Mouse (Mus musculus) heart, adult 2 months (tissue): ENCODE measurements around the gene Vill.

ENCODE experiments used
- CTCF ChIP-seq: fragments of 200-600 bp; IDR thresholded peaks from 2 replicates; pipeline ENCODE4 v1.8.1; 2022; ENCODE audit warnings: antibody characterized with exemption, mild to moderate bottlenecking, moderate library complexity
- EP300 ChIP-seq: fragments of 200-500 bp; IDR thresholded peaks from 2 replicates; pipeline ENCODE4 v1.6.1; 2011; ENCODE audit warnings: low read depth, low read length, control low read depth; ENCODE audit not compliant: insufficient read depth
- POLR2A ChIP-seq: fragments of 200-500 bp; IDR thresholded peaks from 2 replicates; pipeline ENCODE4 v1.6.1; 2011; ENCODE audit warnings: mild to moderate bottlenecking, low read depth, low read length, control low read depth; ENCODE audit not compliant: insufficient read depth

DNA sequence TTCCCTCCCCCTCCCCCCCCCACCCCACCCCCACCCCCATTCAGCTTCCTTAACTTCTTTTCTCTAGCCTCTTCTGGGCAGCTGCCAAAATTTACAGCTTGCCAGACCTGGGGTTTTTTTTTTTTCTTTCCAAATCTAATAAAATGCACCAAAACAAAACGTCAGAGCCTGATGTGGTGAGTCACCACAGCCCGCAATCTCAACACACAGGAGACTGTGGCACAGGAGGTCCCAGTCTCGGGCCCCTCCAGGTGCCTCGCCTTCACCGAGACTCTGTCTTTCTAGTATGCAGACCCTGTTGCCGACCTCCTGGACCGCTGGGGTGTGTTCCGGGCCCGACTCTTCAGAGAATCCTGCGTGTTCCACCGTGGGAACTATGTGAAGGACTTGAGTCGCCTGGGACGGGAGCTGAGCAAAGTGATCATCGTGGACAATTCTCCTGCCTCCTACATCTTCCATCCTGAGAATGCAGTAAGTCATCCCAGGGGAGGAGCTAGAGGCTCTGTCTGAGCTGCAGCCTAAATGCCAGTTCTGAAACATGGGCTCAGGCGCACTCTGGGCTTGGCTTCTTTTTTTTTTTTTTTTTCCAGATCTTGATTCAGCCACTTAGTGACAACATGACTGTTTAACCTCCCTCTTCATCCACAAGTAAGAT, 15.4 kb upstream of the Vill start:
- TF ChIP-seq CTCF: no peak
- TF ChIP-seq POLR2A: no peak
- no peak for TF ChIP-seq EP300
